Mouse (Mus musculus): Measurements from ENCODE around the gene Pld6. TPM values are rescaled to one million over a fixed set of nuclear protein-coding genes. Genes with fewer than 3 reads are reported as not detected.
"Not testable (repeated sequence)": the region's sequence is repeated elsewhere in the genome, so short reads cannot be mapped to it uniquely, and the experiment has no call there.

Gene Pld6
- polyA plus RNA-seq, 1 experiment, result 0.69 TPM

GRCm38 (mm10) chr11:59741915-59742314, 45.5 kb downstream of the Pld6 start:
- H3K27me3 ChIP-seq (ENCODE audit: control insufficient read depth, insufficient read depth, low read length), result no peaks in the 10 kb centered on the region
- TF ChIP-seq CTCF (IDR thresholded peaks at IDR 0.05; ENCODE audit: extremely low read depth, insufficient read depth, insufficient read length, insufficient replicate concordance), result no peak
- no peak for TF ChIP-seq POLR2A (IDR thresholded peaks at IDR 0.05; ENCODE audit: low read depth, low read length)
- peaks cover 5% of the 10 kb centered on the region; the same call in 1 of the 2 replicates for H3K4me1 ChIP-seq (ENCODE audit: control insufficient read depth, insufficient read depth, insufficient read length)
- H3K4me3 ChIP-seq (ENCODE audit: extremely low read depth, insufficient read depth, insufficient read length), result no peak overlapping the region
- no peak overlapping the region for H3K27ac ChIP-seq (ENCODE audit: insufficient read depth, low read length)
- H3K36me3 ChIP-seq (ENCODE audit: control insufficient read depth, insufficient read depth, low read length), result peaks cover 13% of the 10 kb centered on the region
- DNase-seq (ENCODE audit: low read depth in 1 of 2, low spot score in 2 of 2), result no peak
- WGBS, result 96% methylated on average over 5 of the region's 5 CpGs

GRCm38 (mm10) chr11:59739996-59740395, 47.4 kb downstream of the Pld6 start:
- peaks cover 14% of the 10 kb centered on the region for H3K36me3 ChIP-seq (ENCODE audit: control insufficient read depth, insufficient read depth, low read length)
- no peaks in the 10 kb centered on the region for H3K27me3 ChIP-seq (ENCODE audit: control insufficient read depth, insufficient read depth, low read length)
- H3K4me3 ChIP-seq (ENCODE audit: extremely low read depth, insufficient read depth, insufficient read length), result no peak overlapping the region
- DNase-seq (ENCODE audit: low read depth in 1 of 2, low spot score in 2 of 2), result peak; percentile 11 to 51
- H3K4me1 ChIP-seq (ENCODE audit: control insufficient read depth, insufficient read depth, insufficient read length), result peaks cover 5% of the 10 kb centered on the region; the same call in 1 of the 2 replicates
- peak overlapping the region; percentile 70 for H3K27ac ChIP-seq (ENCODE audit: insufficient read depth, low read length)
- no peak for TF ChIP-seq CTCF (IDR thresholded peaks at IDR 0.05; ENCODE audit: extremely low read depth, insufficient read depth, insufficient read length, insufficient replicate concordance)
- TF ChIP-seq POLR2A (IDR thresholded peaks at IDR 0.05; ENCODE audit: low read depth, low read length), result no peak
- WGBS, result 33% methylated on average over 2 of the region's 2 CpGs

GRCm38 (mm10) chr11:59737250-59737649, 50.2 kb downstream of the Pld6 start:
- 93% methylated on average over 12 of the region's 12 CpGs for WGBS
- Histone ChIP-seq H3K27me3 (ENCODE audit: control insufficient read depth, insufficient read depth, low read length) (no peaks in the 10 kb centered on the region), H3K4me1 (ENCODE audit: control insufficient read depth, insufficient read depth, insufficient read length) (peaks cover 5% of the 10 kb centered on the region; the same call in 1 of the 2 replicates), H3K36me3 (ENCODE audit: control insufficient read depth, insufficient read depth, low read length) (peaks cover 12% of the 10 kb centered on the region), H3K27ac (ENCODE audit: insufficient read depth, low read length) (no peak overlapping the region), H3K4me3 (ENCODE audit: extremely low read depth, insufficient read depth, insufficient read length) (no peak overlapping the region)
- no peak for TF ChIP-seq POLR2A (IDR thresholded peaks at IDR 0.05; ENCODE audit: low read depth, low read length)
- no peak for TF ChIP-seq CTCF (IDR thresholded peaks at IDR 0.05; ENCODE audit: extremely low read depth, insufficient read depth, insufficient read length, insufficient replicate concordance)
- no peak for DNase-seq (ENCODE audit: low read depth in 1 of 2, low spot score in 2 of 2)

GRCm38 (mm10) chr11:59735938-59736337, 51.5 kb downstream of the Pld6 start:
- H3K27me3 ChIP-seq (ENCODE audit: control insufficient read depth, insufficient read depth, low read length); DNase-seq (ENCODE audit: low read depth in 1 of 2, low spot score in 2 of 2); H3K27ac ChIP-seq (ENCODE audit: insufficient read depth, low read length); H3K4me3 ChIP-seq (ENCODE audit: extremely low read depth, insufficient read depth, insufficient read length); H3K4me1 ChIP-seq (ENCODE audit: control insufficient read depth, insufficient read depth, insufficient read length); H3K36me3 ChIP-seq (ENCODE audit: control insufficient read depth, insufficient read depth, low read length): not testable (repeated sequence)
- 91% methylated on average over 4 of the region's 4 CpGs for WGBS

- no peak for TF ChIP-seq CTCF (IDR thresholded peaks at IDR 0.05; ENCODE audit: extremely low read depth, insufficient read depth, insufficient read length, insufficient replicate concordance)
- TF ChIP-seq POLR2A (IDR thresholded peaks at IDR 0.05; ENCODE audit: low read depth, low read length), result no peak
- Histone ChIP-seq H3K4me3 (ENCODE audit: extremely low read depth, insufficient read depth, insufficient read length) (no peak overlapping the region), H3K36me3 (ENCODE audit: control insufficient read depth, insufficient read depth, low read length) (peaks cover 8% of the 10 kb centered on the region), H3K27ac (ENCODE audit: insufficient read depth, low read length) (no peak overlapping the region), H3K27me3 (ENCODE audit: control insufficient read depth, insufficient read depth, low read length) (no peaks in the 10 kb centered on the region), H3K4me1 (ENCODE audit: control insufficient read depth, insufficient read depth, insufficient read length) (peaks cover 3% of the 10 kb centered on the region; the same call in 1 of the 2 replicates)
- WGBS, result 82% methylated on average over 1 of the region's 1 CpGs
- no peak for DNase-seq (ENCODE audit: low read depth in 1 of 2, low spot score in 2 of 2)
Observed at GRCm38 (mm10) chr11:59734335-59734734, 53.1 kb downstream of the Pld6 start.

Other genes starting within 250 kb of the Pld6 start
- gene Nlrp3, start 246.1 kb downstream of the Pld6 start, polyA plus RNA-seq (2012; rRNA removed), result 1.9 and 2.9 TPM in 2 replicates
- gene Olfr222, start 211.4 kb downstream of the Pld6 start, polyA plus RNA-seq (2012; rRNA removed), result not detected in 2 replicates
- not detected in 2 replicates for gene Olfr223, start 194.4 kb downstream of the Pld6 start, polyA plus RNA-seq (2012; rRNA removed)
- gene Mprip, start 126.3 kb downstream of the Pld6 start, polyA plus RNA-seq (2012; rRNA removed), result 41.7 and 55.4 TPM in 2 replicates
- gene Flcn, start 22.4 kb upstream of the Pld6 start, polyA plus RNA-seq (2012; rRNA removed), result 43.1 and 48.4 TPM in 2 replicates
- 16.2 and 16.7 TPM in 2 replicates for gene Nt5m, start 51.8 kb upstream of the Pld6 start, polyA plus RNA-seq (2012; rRNA removed)
- gene Cops3, start 52.2 kb upstream of the Pld6 start, polyA plus RNA-seq (2012; rRNA removed), result 9.1 and 9.9 TPM in 2 replicates
- 8.0 and 12.3 TPM in 2 replicates for gene Med9, start 160.6 kb upstream of the Pld6 start, polyA plus RNA-seq (2012; rRNA removed)
- 0.82 and 0.85 TPM in 2 replicates for gene Rasd1, start 177.3 kb upstream of the Pld6 start, polyA plus RNA-seq (2012; rRNA removed)